Mouse (Mus musculus) brain, embryonic 14.5 days (tissue): ENCODE results near the gene Smad6. TPM values are rescaled to one million over a fixed set of nuclear protein-coding genes. Genes with fewer than 3 reads are reported as not detected.

Source experiments
- DNase-seq: peaks from one replicate; pipeline ENCODE4 v3.0.0-alpha.2; 2011; ENCODE audit warnings: low read depth
- CTCF ChIP-seq: fragments of 200-500 bp; IDR thresholded peaks from 2 replicates; pipeline ENCODE4 v1.5.1; 2012; ENCODE audit warnings: inconsistent platforms, mild to moderate bottlenecking, moderate library complexity, borderline replicate concordance; ENCODE audit not compliant: insufficient read depth, insufficient read length; ENCODE audit errors: extremely low read depth
- POLR2A ChIP-seq: fragments of 200-500 bp; IDR thresholded peaks from 2 replicates; pipeline ENCODE4 v1.6.1; 2012; ENCODE audit warnings: mild to moderate bottlenecking, inconsistent platforms, borderline replicate concordance; ENCODE audit not compliant: poor library complexity, insufficient read depth, insufficient read length, severe bottlenecking; ENCODE audit errors: extremely low read depth
- polyA plus RNA-seq: library from polyadenylated mRNA; depleted of rRNA; stranded (reverse); fragments of >200 nt; gene quantifications from 2 replicates; pipeline ENCODE4 v1.2.3, GENCODE M21; 2012; rRNA removed

The Smad6 gene
- polyA plus RNA-seq, 1 experiment, result 6.1 TPM

DNA sequence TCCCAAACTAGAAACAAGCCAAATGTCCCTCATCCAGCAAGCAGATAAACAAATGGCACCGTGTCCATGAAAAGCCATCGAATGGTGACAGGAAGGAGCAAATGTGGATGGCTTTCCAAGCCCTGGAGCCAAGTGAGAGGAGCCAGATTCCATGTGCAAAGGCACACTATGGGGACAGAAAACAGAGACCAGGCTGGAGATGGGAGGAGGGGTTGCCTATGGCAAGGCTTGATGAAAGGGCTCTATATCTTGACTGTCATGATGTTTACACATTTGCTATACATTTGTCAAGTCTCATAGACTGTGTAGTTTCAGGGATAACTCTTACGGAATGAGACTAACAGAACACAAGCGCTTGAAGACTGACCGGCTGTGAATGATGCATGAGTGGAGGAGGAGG is 106.9 kb downstream of the Smad6 start:
- TF ChIP-seq POLR2A (no peak), CTCF (no peak)
- DNase-seq, result no peak

DNA sequence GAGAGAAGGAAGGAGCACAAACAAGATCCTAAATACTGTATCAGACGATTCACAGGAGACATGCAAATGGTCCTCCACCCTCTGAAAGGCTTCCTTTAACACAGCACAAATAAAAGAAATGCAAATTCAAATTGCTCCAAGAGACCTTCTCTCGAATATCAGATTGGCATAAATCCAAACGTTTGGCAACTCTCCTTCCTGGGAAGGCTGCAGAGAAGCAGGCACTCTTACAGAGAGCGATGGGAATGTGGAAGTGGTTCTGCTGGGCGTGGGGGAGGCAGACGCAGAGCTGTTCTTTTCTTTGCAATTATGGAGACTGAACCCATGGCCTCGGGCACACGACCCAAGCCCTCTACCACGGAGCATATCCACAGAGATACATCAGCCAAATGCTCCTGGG is 109.8 kb downstream of the Smad6 start:
- TF ChIP-seq CTCF (no peak), POLR2A (no peak)
- DNase-seq, result peak; percentile 90

DNA sequence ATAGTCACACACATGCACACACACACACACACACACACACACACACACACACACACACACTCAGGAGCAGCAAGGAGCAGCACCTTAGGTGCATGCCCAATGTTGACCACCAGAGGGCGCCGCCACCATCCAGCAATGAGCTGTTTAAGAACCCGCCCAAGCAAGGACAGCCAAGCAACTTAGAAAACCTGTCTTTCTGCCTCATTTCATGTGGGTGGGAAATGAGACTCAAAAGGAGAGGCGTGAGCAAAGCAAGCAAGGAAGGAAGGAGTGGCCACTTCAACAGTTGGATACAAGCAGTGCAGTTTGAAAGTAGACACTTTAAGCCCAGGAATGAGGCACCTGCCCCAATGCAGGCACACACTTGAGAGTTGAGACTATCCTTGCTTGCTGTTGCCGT is 112.2 kb downstream of the Smad6 start:
- TF ChIP-seq POLR2A (no peak), CTCF (peak; percentile 90)
- peak; percentile 85 for DNase-seq

DNA sequence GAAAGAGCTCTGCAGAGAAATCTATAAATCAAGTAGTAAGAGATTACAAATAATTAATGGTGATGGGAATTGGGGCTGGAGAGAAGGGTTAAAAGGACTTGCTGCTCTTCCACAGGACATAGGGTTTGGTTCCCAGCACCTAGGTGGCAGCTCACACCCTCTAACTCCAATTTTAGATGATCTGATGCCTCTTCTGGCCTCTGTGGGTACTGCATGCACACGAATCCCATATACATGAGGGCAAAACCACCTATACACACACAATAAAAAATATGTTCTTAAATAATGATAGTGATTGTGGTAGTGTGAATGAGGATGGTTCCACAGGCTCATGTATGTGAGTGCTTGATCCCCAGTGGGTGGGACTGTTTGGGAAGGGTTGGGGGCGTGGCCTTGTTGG is 117.3 kb downstream of the Smad6 start:
- TF ChIP-seq POLR2A (no peak), CTCF (0 out of 2 replicates have a peak, but pooled peaks have one; percentile 2)
- DNase-seq, result no peak

Other genes starting within 250 kb of the Smad6 start
- not detected in 2 replicates for gene Lctl, start 95.1 kb upstream of the Smad6 start, polyA plus RNA-seq
- 12.8 and 20.1 TPM in 2 replicates for gene Zwilch, start 151.0 kb upstream of the Smad6 start, polyA plus RNA-seq
- 714 and 763 TPM in 2 replicates for gene Rpl4, start 151.3 kb upstream of the Smad6 start, polyA plus RNA-seq
- 14.5 and 16.9 TPM in 2 replicates for gene Snapc5, start 157.2 kb upstream of the Smad6 start, polyA plus RNA-seq
- 0.20 and 0.79 TPM in 2 replicates for gene Uchl4, start 213.1 kb upstream of the Smad6 start, polyA plus RNA-seq
- gene Map2k1, start 231.6 kb upstream of the Smad6 start, polyA plus RNA-seq, result 29.7 and 33.7 TPM in 2 replicates